Mouse (Mus musculus) liver, postnatal 0 days (tissue): ENCODE measurements around the gene Bid. TPM values are rescaled to one million over a fixed set of nuclear protein-coding genes. Genes with fewer than 3 reads are reported as not detected.
A peak's percentile ranks its signal among the peaks of the same experiment; 100 is the strongest.

Experiments
- ATAC-seq: fragments of 200-750 bp; cut with Nextera tagmentation; 2 replicates; pipeline ENCODE4 v1.8.0; 2017; ENCODE audit warnings: mild to moderate bottlenecking, moderate library complexity
- DNase-seq: peaks from one replicate; pipeline ENCODE4 v3.0.0-alpha.2; 2016
- H3K27ac ChIP-seq: fragments of 300-500 bp; sonication (generic); 2 replicates; pipeline ENCODE4 v1.5.1; 2014; ENCODE audit warnings: antibody characterized with exemption, moderate library complexity, mild to moderate bottlenecking, low read depth
- H3K27me3 ChIP-seq: fragments of 300-500 bp; sonication (generic); 2 replicates; pipeline ENCODE4 v1.6.1; 2014; ENCODE audit warnings: low read length, control low read depth, mixed read lengths; ENCODE audit not compliant: insufficient read depth
- H3K36me3 ChIP-seq: fragments of 300-500 bp; sonication (generic); replicated peaks from 2 replicates; pipeline ENCODE4 v1.6.1; 2014; ENCODE audit warnings: mild to moderate bottlenecking, control low read depth, low read length, moderate library complexity, mixed read lengths; ENCODE audit not compliant: insufficient read depth
- H3K4me1 ChIP-seq: fragments of 300-500 bp; sonication (generic); 2 replicates; pipeline ENCODE4 v1.6.1; 2014; ENCODE audit warnings: antibody characterized with exemption, mild to moderate bottlenecking, control low read depth; ENCODE audit not compliant: insufficient read depth
- H3K4me2 ChIP-seq: fragments of 300-500 bp; sonication (generic); 2 replicates; pipeline ENCODE4 v1.6.1; 2014; ENCODE audit warnings: low read depth, mild to moderate bottlenecking, low read length, moderate library complexity, mixed read lengths
- H3K4me3 ChIP-seq: fragments of 300-500 bp; sonication (generic); 2 replicates; pipeline ENCODE4 v1.5.1; 2014; ENCODE audit warnings: low read depth, low read length
- H3K9ac ChIP-seq: fragments of 300-500 bp; sonication (generic); replicated peaks from 2 replicates; pipeline ENCODE4 v1.6.1; 2014; ENCODE audit warnings: mild to moderate bottlenecking, moderate library complexity
- H3K9me3 ChIP-seq: fragments of 300-500 bp; sonication (generic); 2 replicates; pipeline ENCODE4 v1.6.1; 2016; ENCODE audit warnings: mild to moderate bottlenecking, control low read depth, low read length, mixed read lengths
- CTCF ChIP-seq: sonication (generic); IDR thresholded peaks from 2 replicates; pipeline ENCODE4 v1.5.1; 2016; ENCODE audit warnings: antibody characterized with exemption, low read depth
- EP300 ChIP-seq: IDR thresholded peaks from 2 replicates; pipeline ENCODE4 v1.6.1; 2016; ENCODE audit warnings: antibody characterized with exemption, low read depth, mild to moderate bottlenecking
- WGBS: fragments of 180-500 bp; shearing (Covaris S2); extraction: QIAGEN DNeasy Blood & Tissue Kit; methylation state at CpG from one replicate; pipeline ENCODE4 v1.1.7; 2014; ENCODE audit not compliant: insufficient replicate concordance; 5-methylcytosine and 5-hydroxymethylcytosine counted together
- polyA plus RNA-seq: library from polyadenylated mRNA; unstranded; fragments of >200 nt; fragmentation: Nextera tagmentation; extraction: Ambion mirVana; gene quantifications from 2 replicates; pipeline ENCODE4 v1.2.1, GENCODE M21; 2015

The Bid gene
- polyA plus RNA-seq, 1 experiment from 2014 or later, result 24.6 TPM

DNA sequence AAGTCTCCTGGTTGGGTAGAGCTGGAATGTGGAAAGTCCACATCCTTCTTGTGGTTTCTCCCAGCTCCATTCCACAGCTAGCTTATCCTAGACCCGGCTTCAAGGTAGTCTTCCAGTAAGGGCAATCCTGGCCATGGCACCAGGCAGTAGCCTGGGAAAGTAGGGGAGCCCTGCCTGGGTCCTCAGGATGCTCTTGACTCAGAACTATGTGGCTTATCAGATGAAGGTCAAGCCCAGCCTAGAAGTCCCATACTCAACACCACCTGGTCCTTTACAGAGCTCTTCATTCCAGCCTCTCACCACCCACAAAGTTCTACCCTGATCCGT lies 1.0 kb downstream of the Bid start:
- H3K4me3 ChIP-seq, result peak overlapping the region; percentile 79
- H3K9ac ChIP-seq, result peak overlapping the region; percentile 83; the same call in 1 of the 2 replicates
- WGBS, result 8% methylated on average over 2 of the region's 2 CpGs
- H3K4me1 ChIP-seq, result peaks cover 61% of the 10 kb centered on the region
- H3K27ac ChIP-seq, result peak overlapping the region; percentile 71
- no peaks in the 10 kb centered on the region; the same call in 1 of the 2 replicates for H3K36me3 ChIP-seq
- peak overlapping the region; percentile 99 for H3K4me2 ChIP-seq
- H3K27me3 ChIP-seq, result no peaks in the 10 kb centered on the region
- H3K9me3 ChIP-seq, result no peaks in the 10 kb centered on the region
- TF ChIP-seq CTCF (no peak), EP300 (no peak)
- ATAC-seq (no peak), DNase-seq (no peak)

DNA sequence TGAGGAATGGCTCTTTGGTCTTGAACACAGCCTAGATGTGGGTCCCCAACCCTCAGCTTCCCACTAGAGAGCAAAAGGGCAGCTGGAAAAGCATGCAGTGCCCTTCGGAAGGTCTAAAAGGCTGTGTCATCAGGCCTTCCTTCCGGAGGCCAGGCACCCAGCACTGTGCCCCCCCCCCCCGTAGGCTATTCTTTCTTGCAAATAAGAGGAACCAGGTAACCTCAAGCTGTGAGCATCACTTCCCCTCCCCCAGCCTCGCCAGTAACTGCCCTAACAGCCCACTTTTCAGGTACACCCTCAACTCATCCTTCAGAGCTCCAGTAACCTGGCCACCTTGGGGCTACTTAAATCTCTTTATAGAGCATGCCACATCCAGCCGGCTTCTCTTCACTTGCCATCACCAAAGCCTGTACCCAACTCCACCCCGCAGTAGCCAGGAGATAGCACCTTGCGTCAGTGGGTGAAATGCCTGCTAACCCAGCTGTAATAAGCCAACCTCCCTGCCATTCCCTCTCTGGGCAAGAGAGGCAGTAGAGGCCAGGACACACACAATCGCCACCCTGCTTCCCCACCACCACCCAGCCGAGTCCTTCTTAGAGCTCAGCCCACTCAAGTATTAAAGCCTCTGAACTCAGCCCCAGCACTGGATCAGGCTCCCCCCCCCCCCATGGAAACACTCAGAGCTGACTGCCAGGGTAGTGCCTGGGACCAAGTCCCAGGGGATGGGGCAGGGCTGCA lies 1.6 kb downstream of the Bid start:
- Histone ChIP-seq H3K4me2 (peak overlapping the region; percentile 99), H3K9ac (peak overlapping the region; percentile 83), H3K4me3 (peak overlapping the region; percentile 79), H3K4me1 (peaks cover 64% of the 10 kb centered on the region), H3K27me3 (no peaks in the 10 kb centered on the region), H3K27ac (peak overlapping the region; percentile 71), H3K36me3 (no peaks in the 10 kb centered on the region; the same call in 1 of the 2 replicates), H3K9me3 (no peaks in the 10 kb centered on the region)
- TF ChIP-seq EP300 (no peak; the same call in 1 of the 2 replicates), CTCF (peak; percentile 73)
- WGBS, result 22% methylated on average over 9 of the region's 9 CpGs
- ATAC-seq (peak; percentile 69), DNase-seq (peak; percentile 77)

DNA sequence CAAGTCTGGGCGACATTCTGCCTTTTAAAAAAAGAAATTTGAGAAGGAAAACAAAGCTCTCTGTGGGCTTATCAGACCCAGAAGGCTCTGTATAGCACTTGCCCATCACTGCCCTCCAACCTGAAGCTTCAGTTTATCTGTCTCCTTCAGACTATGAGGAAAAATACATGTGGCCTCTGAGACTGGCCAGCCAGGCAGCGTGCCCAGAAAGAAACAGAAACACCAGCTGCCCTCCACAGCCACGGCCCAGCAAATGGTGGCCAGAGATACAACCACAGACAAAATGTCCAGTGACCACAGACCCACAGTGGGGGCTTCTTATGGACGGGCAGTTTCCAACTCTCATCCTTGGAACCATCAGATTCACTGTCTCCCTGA lies 2.1 kb downstream of the Bid start:
- no peaks in the 10 kb centered on the region; the same call in 1 of the 2 replicates for H3K36me3 ChIP-seq
- DNase-seq (no peak), ATAC-seq (peak; percentile 8; the same call in 1 of the 2 replicates)
- H3K4me2 ChIP-seq, result peak overlapping the region; percentile 99
- no peaks in the 10 kb centered on the region for H3K27me3 ChIP-seq
- TF ChIP-seq CTCF (no peak), EP300 (peak; percentile 77)
- 35% methylated on average over 4 of the region's 4 CpGs for WGBS
- H3K9ac ChIP-seq, result peak overlapping the region; percentile 1; the same call in 1 of the 2 replicates
- peaks cover 64% of the 10 kb centered on the region for H3K4me1 ChIP-seq
- 0 out of 2 replicates have a peak overlapping the region, but pooled peaks have one; percentile 5 for H3K4me3 ChIP-seq
- H3K9me3 ChIP-seq, result no peaks in the 10 kb centered on the region
- peak overlapping the region; percentile 71 for H3K27ac ChIP-seq

GRCm38 (mm10) chr6:120913783-120914182 lies 2.9 kb downstream of the Bid start:
- H3K9ac ChIP-seq, result peak overlapping the region; percentile 1; the same call in 1 of the 2 replicates
- DNase-seq (no peak), ATAC-seq (no peak)
- no peak overlapping the region for H3K4me3 ChIP-seq
- 0 out of 2 replicates have a peak overlapping the region, but pooled peaks have one; percentile 24 for H3K27ac ChIP-seq
- no peak overlapping the region for H3K4me2 ChIP-seq
- no peaks in the 10 kb centered on the region for H3K9me3 ChIP-seq
- H3K4me1 ChIP-seq, result peaks cover 64% of the 10 kb centered on the region
- no peaks in the 10 kb centered on the region; the same call in 1 of the 2 replicates for H3K36me3 ChIP-seq
- TF ChIP-seq CTCF, result no peak
- no peak for TF ChIP-seq EP300
- no peaks in the 10 kb centered on the region for H3K27me3 ChIP-seq
- WGBS, result 72% methylated on average over 8 of the region's 8 CpGs

GRCm38 (mm10) chr6:120912931-120913330 lies 3.7 kb downstream of the Bid start:
- H3K4me2 ChIP-seq, result no peak overlapping the region
- H3K27me3 ChIP-seq, result no peaks in the 10 kb centered on the region
- TF ChIP-seq CTCF (no peak), EP300 (no peak)
- no peak for DNase-seq
- no peak overlapping the region for H3K4me3 ChIP-seq
- H3K27ac ChIP-seq, result peak overlapping the region; percentile 20; the same call in 1 of the 2 replicates
- no peaks in the 10 kb centered on the region for H3K9me3 ChIP-seq
- peaks cover 64% of the 10 kb centered on the region for H3K4me1 ChIP-seq
- WGBS, result 35% methylated on average over 2 of the region's 2 CpGs
- H3K36me3 ChIP-seq, result no peaks in the 10 kb centered on the region; the same call in 1 of the 2 replicates
- H3K9ac ChIP-seq, result no peak overlapping the region
- no peak for ATAC-seq

DNA sequence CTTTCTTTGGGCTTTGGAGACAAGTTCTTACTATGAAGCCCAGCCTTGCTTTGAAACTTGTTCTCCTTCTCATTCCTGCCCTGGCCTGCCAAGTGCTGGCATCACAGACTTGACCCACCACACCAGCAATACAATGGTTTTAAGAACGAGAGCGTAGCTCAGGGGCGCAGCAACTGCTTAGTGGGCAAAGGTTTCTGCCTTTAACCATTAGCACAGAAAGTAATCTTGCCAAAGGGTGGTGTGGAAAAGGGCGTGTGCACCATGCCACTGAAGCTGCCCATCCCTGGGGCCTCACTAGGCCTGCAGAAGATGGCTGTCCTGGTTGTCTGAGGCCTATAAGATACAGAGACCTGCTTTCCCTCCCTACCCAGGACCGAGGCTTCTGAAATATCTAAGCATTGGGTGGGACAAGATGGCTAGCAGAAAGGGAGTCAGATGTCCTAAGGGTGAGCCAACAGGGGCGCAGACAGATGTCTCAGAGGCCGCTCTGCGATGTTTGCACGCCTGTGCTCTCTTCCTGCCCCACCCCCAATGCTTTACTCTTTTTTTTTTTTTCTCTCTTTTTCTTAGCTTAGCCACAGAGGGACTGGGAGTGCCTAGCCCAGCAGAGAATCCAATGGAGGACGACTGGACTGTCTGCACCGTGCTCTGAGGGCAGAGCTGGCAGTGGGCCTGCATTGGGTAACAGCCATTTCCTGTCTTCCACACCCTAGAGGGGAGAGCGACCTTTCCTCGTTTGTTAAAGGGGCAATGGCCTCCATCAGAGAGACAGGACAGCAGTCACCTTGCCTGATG lies 5.2 kb downstream of the Bid start:
- peaks cover 58% of the 10 kb centered on the region for H3K4me1 ChIP-seq
- H3K27ac ChIP-seq, result peak overlapping the region; percentile 68
- peak; percentile 6; the same call in 1 of the 2 replicates for ATAC-seq
- peak overlapping the region; percentile 16; the same call in 1 of the 2 replicates for H3K4me2 ChIP-seq
- TF ChIP-seq CTCF (no peak), EP300 (no peak)
- 49% methylated on average over 13 of the region's 13 CpGs for WGBS
- peaks cover 6% of the 10 kb centered on the region for H3K36me3 ChIP-seq
- peak; percentile 64 for DNase-seq
- H3K27me3 ChIP-seq, result no peaks in the 10 kb centered on the region
- H3K9me3 ChIP-seq, result no peaks in the 10 kb centered on the region
- peak overlapping the region; percentile 28; the same call in 1 of the 2 replicates for H3K9ac ChIP-seq
- H3K4me3 ChIP-seq, result no peak overlapping the region
